Mouse (Mus musculus): ENCODE data around the gene Gm7145. TPM values are rescaled to one million over a fixed set of nuclear protein-coding genes. Genes with fewer than 3 reads are reported as not detected.
"Not testable (repeated sequence)": the region's sequence is repeated elsewhere in the genome, so short reads cannot be mapped to it uniquely, and the experiment has no call there.

Gm7145 gene
- not detected in 2 replicates for polyA plus RNA-seq (2014; fragmentation: Nextera tagmentation; extraction: Ambion mirVana)

GRCm38 (mm10) chr1:117965639-117966038, at the start of gene Gm7145:
TSS of gene Gm7145 (plus strand) at chr1:117965939.
- Histone ChIP-seq H3K36me3 (replicated peaks; ENCODE audit: control insufficient read depth, insufficient read depth, low read depth, low read length) (no peaks in the 10 kb centered on the region), H3K4me3 (ENCODE audit: low read depth, low read length) (no peak within 1 kb of the TSS), H3K27me3 (ENCODE audit: control insufficient read depth, insufficient read depth, low read length) (no peaks in the 10 kb centered on the region), H3K9me3 (replicated peaks; ENCODE audit: control insufficient read depth, low read length) (no peaks in the 10 kb centered on the region), H3K4me2 (ENCODE audit: low read depth, low read length) (no peak within 1 kb of the TSS), H3K4me1 (ENCODE audit: control insufficient read depth, insufficient read depth, low read length) (no peaks in the 10 kb centered on the region), H3K9ac (replicated peaks; ENCODE audit: low read length) (no peak within 1 kb of the TSS), H3K27ac (replicated peaks; ENCODE audit: low read depth, low read length) (no peak within 1 kb of the TSS)
- ATAC-seq (replicated peaks; ENCODE audit: insufficient number of reproducible peaks, low FRiP score, low TSS enrichment, low read depth): no peak
- no peak for DNase-seq (ENCODE audit: low spot score)
- 78% methylated on average over 4 of the region's 4 CpGs for WGBS

GRCm38 (mm10) chr1:117927715-117928114, 38.0 kb upstream of the Gm7145 start, which contains the start of gene Gm28168:
TSS of gene Gm28168 (plus strand) at chr1:117928015.
- H3K36me3 ChIP-seq (replicated peaks; ENCODE audit: control insufficient read depth, insufficient read depth, low read depth, low read length); H3K27ac ChIP-seq (replicated peaks; ENCODE audit: low read depth, low read length); H3K27me3 ChIP-seq (ENCODE audit: control insufficient read depth, insufficient read depth, low read length); H3K4me1 ChIP-seq (ENCODE audit: control insufficient read depth, insufficient read depth, low read length); DNase-seq (ENCODE audit: low spot score); H3K9me3 ChIP-seq (replicated peaks; ENCODE audit: control insufficient read depth, low read length); ATAC-seq (replicated peaks; ENCODE audit: insufficient number of reproducible peaks, low FRiP score, low TSS enrichment, low read depth); H3K9ac ChIP-seq (replicated peaks; ENCODE audit: low read length); H3K4me2 ChIP-seq (ENCODE audit: low read depth, low read length); H3K4me3 ChIP-seq (ENCODE audit: low read depth, low read length): not testable (repeated sequence)
- 71% methylated on average over 1 of the region's 1 CpGs for WGBS

- not testable (repeated sequence) for H3K9ac ChIP-seq (replicated peaks; ENCODE audit: low read length); H3K27me3 ChIP-seq (ENCODE audit: control insufficient read depth, insufficient read depth, low read length); H3K9me3 ChIP-seq (replicated peaks; ENCODE audit: control insufficient read depth, low read length); H3K27ac ChIP-seq (replicated peaks; ENCODE audit: low read depth, low read length); DNase-seq (ENCODE audit: low spot score); H3K36me3 ChIP-seq (replicated peaks; ENCODE audit: control insufficient read depth, insufficient read depth, low read depth, low read length); H3K4me2 ChIP-seq (ENCODE audit: low read depth, low read length); H3K4me3 ChIP-seq (ENCODE audit: low read depth, low read length); H3K4me1 ChIP-seq (ENCODE audit: control insufficient read depth, insufficient read depth, low read length); ATAC-seq (replicated peaks; ENCODE audit: insufficient number of reproducible peaks, low FRiP score, low TSS enrichment, low read depth)
Observed at GRCm38 (mm10) chr1:118003876-118004275, 38.1 kb downstream of the Gm7145 start.

- H3K9me3 ChIP-seq (replicated peaks; ENCODE audit: control insufficient read depth, low read length); H3K4me1 ChIP-seq (ENCODE audit: control insufficient read depth, insufficient read depth, low read length); H3K27me3 ChIP-seq (ENCODE audit: control insufficient read depth, insufficient read depth, low read length); H3K9ac ChIP-seq (replicated peaks; ENCODE audit: low read length); H3K36me3 ChIP-seq (replicated peaks; ENCODE audit: control insufficient read depth, insufficient read depth, low read depth, low read length); H3K4me2 ChIP-seq (ENCODE audit: low read depth, low read length); ATAC-seq (replicated peaks; ENCODE audit: insufficient number of reproducible peaks, low FRiP score, low TSS enrichment, low read depth); H3K27ac ChIP-seq (replicated peaks; ENCODE audit: low read depth, low read length); H3K4me3 ChIP-seq (ENCODE audit: low read depth, low read length); DNase-seq (ENCODE audit: low spot score): not testable (repeated sequence)
- WGBS: 20% methylated on average over 8 of the region's 8 CpGs
Observed at GRCm38 (mm10) chr1:118012736-118013135, 47.0 kb downstream of the Gm7145 start.

Other genes with a start within 250 kb of the Gm7145 start
- gene B020011L13Rik, start 184.8 kb upstream of the Gm7145 start, polyA plus RNA-seq (2014; fragmentation: Nextera tagmentation; extraction: Ambion mirVana): not detected in 2 replicates
- not detected in 2 replicates for gene Gm28360, start 135.9 kb upstream of the Gm7145 start, polyA plus RNA-seq (2014; fragmentation: Nextera tagmentation; extraction: Ambion mirVana)
- gene Gm28168, start 37.9 kb upstream of the Gm7145 start, polyA plus RNA-seq (2014; fragmentation: Nextera tagmentation; extraction: Ambion mirVana): not detected in 2 replicates
- 0.31 and 0.59 TPM in 2 replicates for gene Gm29106, start 210.6 kb downstream of the Gm7145 start, polyA plus RNA-seq (2014; fragmentation: Nextera tagmentation; extraction: Ambion mirVana)

Data from embryonic facial prominence, embryonic 11.5 days (tissue).